Mouse (Mus musculus) monocyte, adult 2 months (primary cell): ENCODE data around the gene Cnpy2.
"Not testable (repeated sequence)": the region's sequence is repeated elsewhere in the genome, so short reads cannot be mapped to it uniquely, and the experiment has no call there.

Source experiments
- DNase-seq, 2 experiments: peaks; one replicate each; pipeline ENCODE4 v3.0.0; 2022; ENCODE audit warnings: low spot score in 2 of 2, low read depth in 1 of 2

The Cnpy2 gene

GRCm38 (mm10) chr10:128322141-128323108 lies at the start of gene Cnpy2:
TSS of gene Cnpy2 (plus strand) at chr10:128322459.
- peak; percentile 55 to 72 for DNase-seq

GRCm38 (mm10) chr10:128272819-128273439 lies 49.3 kb upstream of the Cnpy2 start:
- not testable (repeated sequence) for DNase-seq

GRCm38 (mm10) chr10:128275374-128275773 lies 46.9 kb upstream of the Cnpy2 start:
- DNase-seq, result not testable (repeated sequence)

GRCm38 (mm10) chr10:128278158-128278557 lies 44.1 kb upstream of the Cnpy2 start:
- no peak for DNase-seq

- no peak for DNase-seq
These were observed 41.3 kb upstream of the Cnpy2 start for GRCm38 (mm10) chr10:128280943-128281342.

- no peak for DNase-seq
These were observed 40.6 kb upstream of the Cnpy2 start for GRCm38 (mm10) chr10:128281682-128282081.

GRCm38 (mm10) chr10:128282886-128283450 lies 39.3 kb upstream of the Cnpy2 start:
- DNase-seq, result no peak

GRCm38 (mm10) chr10:128283604-128284579 lies 38.4 kb upstream of the Cnpy2 start:
- DNase-seq, result peak in 1 of 2 experiments; percentile 23

GRCm38 (mm10) chr10:128290594-128290993 lies 31.7 kb upstream of the Cnpy2 start:
- DNase-seq, result not testable (repeated sequence)

GRCm38 (mm10) chr10:128296370-128297090 lies 25.7 kb upstream of the Cnpy2 start:
- DNase-seq, result no peak

- DNase-seq, result no peak
These were observed 25.0 kb upstream of the Cnpy2 start for GRCm38 (mm10) chr10:128297221-128297620.

GRCm38 (mm10) chr10:128297622-128298021 lies 24.6 kb upstream of the Cnpy2 start:
- DNase-seq, result no peak

- DNase-seq, result peak; percentile 34 to 38
These were observed 24.0 kb upstream of the Cnpy2 start for GRCm38 (mm10) chr10:128298243-128298642.

GRCm38 (mm10) chr10:128298702-128299171 lies 23.5 kb upstream of the Cnpy2 start, which contains the start of gene Il23a:
TSS of gene Il23a (minus strand) at chr10:128298752.
- peak; percentile 8 to 22 for DNase-seq

- no peak for DNase-seq
These were observed 19.9 kb upstream of the Cnpy2 start for GRCm38 (mm10) chr10:128302357-128302756.

- DNase-seq, result no peak
These were observed 19.5 kb upstream of the Cnpy2 start for GRCm38 (mm10) chr10:128302785-128303125.

- peak; percentile 98 to 99 for DNase-seq
These were observed 18.9 kb upstream of the Cnpy2 start, which contains the start of gene Pan2 for GRCm38 (mm10) chr10:128303126-128304021. TSS of gene Pan2 (plus strand) at chr10:128303335.

- no peak for DNase-seq
These were observed 12.6 kb upstream of the Cnpy2 start for GRCm38 (mm10) chr10:128309654-128310053.

- no peak for DNase-seq
These were observed 12.1 kb upstream of the Cnpy2 start for GRCm38 (mm10) chr10:128310177-128310576.
